Mouse (Mus musculus): ENCODE data around the gene Klhl7. TPM values are rescaled to one million over a fixed set of nuclear protein-coding genes. Genes with fewer than 3 reads are reported as not detected.

Gene Klhl7
- polyA plus RNA-seq (2014; fragmentation: Nextera tagmentation; extraction: Ambion mirVana) = 184 and 217 TPM in 2 replicates

- no peaks in the 10 kb centered on the region for H3K27me3 ChIP-seq (replicated peaks; ENCODE audit: control insufficient read depth, insufficient read depth, low read length)
- peaks cover 19% of the 10 kb centered on the region for H3K4me1 ChIP-seq (ENCODE audit: control insufficient read depth, insufficient read depth, low read length)
- WGBS = under 1% methylated on average over 44 of the region's 47 CpGs
- peak within 1 kb of the TSS; percentile 95 for H3K9ac ChIP-seq (ENCODE audit: low read length)
- ATAC-seq (peak; percentile 94), DNase-seq (ENCODE audit: low spot score) (peak; percentile 96)
- peak within 1 kb of the TSS; percentile 74 for H3K4me3 ChIP-seq (ENCODE audit: low read depth, low read length)
- H3K4me2 ChIP-seq (ENCODE audit: low read length) = peak within 1 kb of the TSS; percentile 52
- no peaks in the 10 kb centered on the region for H3K9me3 ChIP-seq (replicated peaks; ENCODE audit: control insufficient read depth, low read length)
- H3K27ac ChIP-seq (ENCODE audit: low read depth, low read length) = peak within 1 kb of the TSS; percentile 97
- no peaks in the 10 kb centered on the region for H3K36me3 ChIP-seq (ENCODE audit: control insufficient read depth, insufficient read depth, low read length)
These were observed at the start of gene Klhl7 for GRCm38 (mm10) chr5:24100106-24100809. Klhl7 (plus strand) TSS chr5:24100605.

DNA sequence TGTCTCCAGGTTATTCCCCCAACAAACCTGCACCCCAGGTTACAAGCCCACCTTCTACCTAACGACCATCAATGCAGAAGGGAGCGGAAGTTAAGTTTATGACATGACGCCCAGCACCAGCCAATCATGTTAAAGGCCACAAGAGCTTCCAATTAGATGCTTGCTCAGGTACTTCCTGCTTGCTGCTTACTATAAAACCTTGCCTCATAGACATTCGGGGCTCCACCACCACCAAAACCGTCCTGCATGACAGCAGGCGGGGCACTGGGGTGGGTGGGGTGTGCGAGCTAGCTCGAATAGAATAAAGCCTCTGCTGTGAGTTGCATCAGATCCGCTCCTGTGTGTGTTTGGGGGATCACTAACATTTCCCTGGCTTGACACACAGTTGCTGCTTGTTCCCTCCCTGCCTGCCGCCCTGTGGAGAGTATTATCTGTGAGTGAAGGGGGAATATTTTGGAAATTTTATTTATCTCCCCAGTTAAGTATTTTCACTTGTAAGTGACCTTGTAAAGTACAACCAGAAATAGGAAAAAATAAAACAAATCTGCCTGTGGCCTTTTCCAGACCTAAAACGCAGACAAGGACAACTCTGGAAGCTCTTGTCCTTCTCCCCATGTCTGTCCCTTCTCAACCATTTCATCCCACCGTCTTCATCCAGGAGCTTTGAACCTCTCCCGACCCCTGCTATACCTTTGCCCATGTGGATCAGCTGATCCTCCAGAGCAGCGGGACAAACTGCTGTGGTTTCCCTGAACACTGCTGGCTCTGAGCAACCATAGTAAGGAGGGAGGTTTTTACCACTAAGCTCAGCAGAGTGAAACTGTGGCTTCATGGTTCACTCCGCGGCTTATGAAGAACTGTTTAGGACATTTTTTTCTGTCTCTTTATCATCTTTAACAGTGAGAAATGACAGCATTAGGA lies 48.4 kb upstream of the Klhl7 start:
- H3K27ac ChIP-seq (ENCODE audit: low read depth, low read length) = no peak overlapping the region
- no peaks in the 10 kb centered on the region for H3K36me3 ChIP-seq (ENCODE audit: control insufficient read depth, insufficient read depth, low read length)
- 70% methylated on average over 16 of the region's 16 CpGs for WGBS
- peaks cover 4% of the 10 kb centered on the region; the same call in 1 of the 2 replicates for H3K9me3 ChIP-seq (replicated peaks; ENCODE audit: control insufficient read depth, low read length)
- no peak overlapping the region for H3K9ac ChIP-seq (ENCODE audit: low read length)
- H3K4me1 ChIP-seq (ENCODE audit: control insufficient read depth, insufficient read depth, low read length) = no peaks in the 10 kb centered on the region
- H3K4me3 ChIP-seq (ENCODE audit: low read depth, low read length) = no peak overlapping the region
- H3K27me3 ChIP-seq (replicated peaks; ENCODE audit: control insufficient read depth, insufficient read depth, low read length) = no peaks in the 10 kb centered on the region
- no peak for ATAC-seq
- no peak overlapping the region for H3K4me2 ChIP-seq (ENCODE audit: low read length)
- DNase-seq (ENCODE audit: low spot score) = no peak

- Histone ChIP-seq H3K27ac (ENCODE audit: low read depth, low read length) (peak overlapping the region; percentile 6; the same call in 1 of the 2 replicates), H3K4me2 (ENCODE audit: low read length) (no peak overlapping the region), H3K4me1 (ENCODE audit: control insufficient read depth, insufficient read depth, low read length) (no peaks in the 10 kb centered on the region), H3K36me3 (ENCODE audit: control insufficient read depth, insufficient read depth, low read length) (no peaks in the 10 kb centered on the region), H3K27me3 (replicated peaks; ENCODE audit: control insufficient read depth, insufficient read depth, low read length) (no peaks in the 10 kb centered on the region), H3K9ac (ENCODE audit: low read length) (no peak overlapping the region), H3K9me3 (replicated peaks; ENCODE audit: control insufficient read depth, low read length) (peaks cover 4% of the 10 kb centered on the region; the same call in 1 of the 2 replicates), H3K4me3 (ENCODE audit: low read depth, low read length) (no peak overlapping the region)
- ATAC-seq (no peak), DNase-seq (ENCODE audit: low spot score) (peak; percentile 50)
- WGBS = 23% methylated on average over 9 of the region's 9 CpGs
These were observed 46.9 kb upstream of the Klhl7 start for GRCm38 (mm10) chr5:24053245-24054190.

- 96% methylated on average over 3 of the region's 3 CpGs for WGBS
- H3K4me3 ChIP-seq (ENCODE audit: low read depth, low read length) = no peak overlapping the region
- H3K27ac ChIP-seq (ENCODE audit: low read depth, low read length) = no peak overlapping the region
- H3K9ac ChIP-seq (ENCODE audit: low read length) = no peak overlapping the region
- H3K36me3 ChIP-seq (ENCODE audit: control insufficient read depth, insufficient read depth, low read length) = no peaks in the 10 kb centered on the region
- DNase-seq (ENCODE audit: low spot score) (no peak), ATAC-seq (no peak)
- H3K9me3 ChIP-seq (replicated peaks; ENCODE audit: control insufficient read depth, low read length) = peaks cover 4% of the 10 kb centered on the region; the same call in 1 of the 2 replicates
- H3K4me1 ChIP-seq (ENCODE audit: control insufficient read depth, insufficient read depth, low read length) = no peaks in the 10 kb centered on the region
- no peaks in the 10 kb centered on the region for H3K27me3 ChIP-seq (replicated peaks; ENCODE audit: control insufficient read depth, insufficient read depth, low read length)
- no peak overlapping the region for H3K4me2 ChIP-seq (ENCODE audit: low read length)
These were observed 46.0 kb upstream of the Klhl7 start for GRCm38 (mm10) chr5:24054382-24054781.

GRCm38 (mm10) chr5:24056865-24057264 lies 43.5 kb upstream of the Klhl7 start:
- Histone ChIP-seq H3K9ac (ENCODE audit: low read length) (no peak overlapping the region), H3K4me3 (ENCODE audit: low read depth, low read length) (no peak overlapping the region), H3K4me2 (ENCODE audit: low read length) (no peak overlapping the region), H3K27me3 (replicated peaks; ENCODE audit: control insufficient read depth, insufficient read depth, low read length) (no peaks in the 10 kb centered on the region), H3K36me3 (ENCODE audit: control insufficient read depth, insufficient read depth, low read length) (no peaks in the 10 kb centered on the region), H3K4me1 (ENCODE audit: control insufficient read depth, insufficient read depth, low read length) (no peaks in the 10 kb centered on the region), H3K27ac (ENCODE audit: low read depth, low read length) (no peak overlapping the region), H3K9me3 (replicated peaks; ENCODE audit: control insufficient read depth, low read length) (peaks cover 4% of the 10 kb centered on the region; the same call in 1 of the 2 replicates)
- WGBS = 97% methylated on average over 2 of the region's 2 CpGs
- DNase-seq (ENCODE audit: low spot score) (no peak), ATAC-seq (no peak)

DNA sequence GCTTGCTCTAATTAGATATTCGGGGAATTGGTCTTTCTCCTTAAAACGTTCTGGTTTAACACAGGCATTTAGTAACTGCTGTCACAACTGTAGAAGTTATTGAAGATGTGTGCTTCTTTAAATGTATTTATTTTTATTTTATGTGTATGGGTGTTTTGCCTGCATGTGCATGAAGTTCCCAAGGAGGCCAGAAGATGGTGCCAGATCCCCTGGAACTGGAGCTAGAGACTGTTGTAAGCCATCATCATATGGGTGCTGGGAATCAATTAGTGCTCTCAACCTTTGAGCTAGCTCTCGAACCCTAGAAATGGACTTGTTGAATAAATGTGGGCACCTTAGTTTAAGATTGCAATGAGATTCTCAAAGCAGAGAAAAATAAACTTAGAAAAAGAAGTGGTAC lies 42.8 kb upstream of the Klhl7 start:
- H3K9ac ChIP-seq (ENCODE audit: low read length) = no peak overlapping the region
- ATAC-seq = no peak
- no peaks in the 10 kb centered on the region for H3K36me3 ChIP-seq (ENCODE audit: control insufficient read depth, insufficient read depth, low read length)
- H3K4me2 ChIP-seq (ENCODE audit: low read length) = no peak overlapping the region
- H3K9me3 ChIP-seq (replicated peaks; ENCODE audit: control insufficient read depth, low read length) = peaks cover 4% of the 10 kb centered on the region; the same call in 1 of the 2 replicates
- H3K27ac ChIP-seq (ENCODE audit: low read depth, low read length) = no peak overlapping the region
- H3K4me1 ChIP-seq (ENCODE audit: control insufficient read depth, insufficient read depth, low read length) = no peaks in the 10 kb centered on the region
- H3K4me3 ChIP-seq (ENCODE audit: low read depth, low read length) = no peak overlapping the region
- WGBS = 77% methylated on average over 3 of the region's 3 CpGs
- no peak for DNase-seq (ENCODE audit: low spot score)
- no peaks in the 10 kb centered on the region for H3K27me3 ChIP-seq (replicated peaks; ENCODE audit: control insufficient read depth, insufficient read depth, low read length)

GRCm38 (mm10) chr5:24060949-24061348 lies 39.5 kb upstream of the Klhl7 start:
- no peak for ATAC-seq
- H3K9me3 ChIP-seq (replicated peaks; ENCODE audit: control insufficient read depth, low read length) = no peaks in the 10 kb centered on the region

DNA sequence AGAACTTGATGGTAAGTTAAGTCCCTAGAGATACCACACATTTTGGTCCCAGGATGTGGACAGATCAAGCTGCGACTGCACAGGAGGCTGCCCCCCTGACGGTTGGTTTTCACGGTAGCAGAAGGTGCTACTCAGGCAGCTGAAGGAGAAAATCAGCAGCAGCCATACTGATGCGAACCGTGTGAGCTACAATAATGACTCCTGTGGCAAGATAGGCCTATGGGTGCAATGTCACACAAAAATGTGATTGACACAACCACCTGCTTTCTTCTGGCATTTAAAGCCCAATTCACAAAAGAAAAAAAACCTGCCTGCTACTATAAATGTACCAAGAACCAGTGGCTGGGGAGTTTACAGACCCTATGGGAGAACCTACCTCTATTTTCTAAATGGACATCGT lies 37.4 kb upstream of the Klhl7 start:
- no peaks in the 10 kb centered on the region for H3K4me1 ChIP-seq (ENCODE audit: control insufficient read depth, insufficient read depth, low read length)
- no peak overlapping the region for H3K9ac ChIP-seq (ENCODE audit: low read length)
- no peak for DNase-seq (ENCODE audit: low spot score)
- no peaks in the 10 kb centered on the region for H3K9me3 ChIP-seq (replicated peaks; ENCODE audit: control insufficient read depth, low read length)
- ATAC-seq = no peak
- no peak overlapping the region for H3K4me2 ChIP-seq (ENCODE audit: low read length)
- no peaks in the 10 kb centered on the region for H3K36me3 ChIP-seq (ENCODE audit: control insufficient read depth, insufficient read depth, low read length)
- 79% methylated on average over 6 of the region's 6 CpGs for WGBS
- no peaks in the 10 kb centered on the region for H3K27me3 ChIP-seq (replicated peaks; ENCODE audit: control insufficient read depth, insufficient read depth, low read length)
- H3K4me3 ChIP-seq (ENCODE audit: low read depth, low read length) = no peak overlapping the region
- H3K27ac ChIP-seq (ENCODE audit: low read depth, low read length) = no peak overlapping the region

More at GRCm38 (mm10) chr5:24060949-24061348, 39.5 kb upstream of the Klhl7 start:
- Histone ChIP-seq H3K9ac (ENCODE audit: low read length) (no peak overlapping the region), H3K4me1 (ENCODE audit: control insufficient read depth, insufficient read depth, low read length) (no peaks in the 10 kb centered on the region), H3K27me3 (replicated peaks; ENCODE audit: control insufficient read depth, insufficient read depth, low read length) (no peaks in the 10 kb centered on the region), H3K36me3 (ENCODE audit: control insufficient read depth, insufficient read depth, low read length) (no peaks in the 10 kb centered on the region), H3K4me3 (ENCODE audit: low read depth, low read length) (no peak overlapping the region), H3K4me2 (ENCODE audit: low read length) (no peak overlapping the region), H3K27ac (ENCODE audit: low read depth, low read length) (no peak overlapping the region)
- WGBS = 78% methylated on average over 3 of the region's 3 CpGs
- DNase-seq (ENCODE audit: low spot score) = no peak

All from forebrain, embryonic 14.5 days (tissue).